Mouse (Mus musculus): ENCODE results near the gene Ribc1. TPM values are rescaled to one million over a fixed set of nuclear protein-coding genes. Genes with fewer than 3 reads are reported as not detected.

Gene Ribc1
- polyA plus RNA-seq (2015; fragmentation: Nextera tagmentation; extraction: Ambion mirVana), result 2.1 TPM in 2 replicates

GRCm38 (mm10) chrX:152016151-152017145 is at the start of gene Ribc1, which contains the start of gene Smc1a:
Ribc1 (minus strand) TSS chrX:152016295.
Smc1a (plus strand) TSS chrX:152016428.
- WGBS (ENCODE audit: insufficient replicate concordance), result 18% methylated on average over 64 of the region's 64 CpGs
- H3K4me2 ChIP-seq (ENCODE audit: low read depth, low read length), result peak within 1 kb of the TSS; percentile 83
- ATAC-seq (ENCODE audit: low read depth), result peak; percentile 95
- H3K9me3 ChIP-seq (replicated peaks; ENCODE audit: control insufficient read depth, low read length), result no peaks in the 10 kb centered on the region
- peak within 1 kb of the TSS; percentile 88 for H3K27ac ChIP-seq (ENCODE audit: low read length)
- peak within 1 kb of the TSS; percentile 78 for H3K9ac ChIP-seq (ENCODE audit: low read depth, low read length)
- peaks cover 8% of the 10 kb centered on the region for H3K4me1 ChIP-seq (ENCODE audit: control insufficient read depth, low read depth, low read length)
- peak within 1 kb of the TSS; percentile 77 for H3K4me3 ChIP-seq (ENCODE audit: low read depth, low read length)
- 0 out of 2 replicates have a peak, but pooled peaks cover 2% of the 10 kb centered on the region for H3K27me3 ChIP-seq (ENCODE audit: control insufficient read depth, insufficient read depth, low read depth, low read length)
- H3K36me3 ChIP-seq (ENCODE audit: control insufficient read depth, insufficient read depth), result no peaks in the 10 kb centered on the region

DNA sequence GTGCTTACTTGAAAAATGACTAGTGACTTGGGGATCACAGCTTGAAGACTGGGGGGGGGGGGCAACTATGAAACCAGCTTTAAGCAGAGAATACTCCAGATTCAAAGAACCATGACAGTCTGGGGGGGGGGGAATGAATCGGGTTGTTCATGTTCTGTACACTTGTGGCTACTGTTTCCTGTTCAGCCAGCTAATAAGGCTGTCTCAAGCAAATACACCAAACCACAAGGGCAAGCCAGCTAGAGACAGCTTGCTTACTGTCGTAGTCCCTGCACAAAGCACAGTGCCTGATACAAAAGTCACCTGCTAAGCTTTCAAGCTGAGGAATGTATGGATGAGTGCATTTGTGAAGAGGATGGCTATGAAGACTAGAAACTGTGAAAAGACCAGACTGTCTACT is 49.6 kb upstream of the Ribc1 start:
- Histone ChIP-seq H3K36me3 (ENCODE audit: control insufficient read depth, insufficient read depth) (peaks cover 13% of the 10 kb centered on the region), H3K27ac (ENCODE audit: low read length) (no peak overlapping the region), H3K9me3 (replicated peaks; ENCODE audit: control insufficient read depth, low read length) (no peaks in the 10 kb centered on the region), H3K27me3 (ENCODE audit: control insufficient read depth, insufficient read depth, low read depth, low read length) (peaks cover 4% of the 10 kb centered on the region; the same call in 1 of the 2 replicates), H3K4me3 (ENCODE audit: low read depth, low read length) (no peak overlapping the region), H3K9ac (ENCODE audit: low read depth, low read length) (no peak overlapping the region), H3K4me1 (ENCODE audit: control insufficient read depth, low read depth, low read length) (no peaks in the 10 kb centered on the region), H3K4me2 (ENCODE audit: low read depth, low read length) (no peak overlapping the region)
- WGBS (ENCODE audit: insufficient replicate concordance), result 24% methylated on average over 2 of the region's 2 CpGs
- ATAC-seq (ENCODE audit: low read depth), result no peak

- WGBS (ENCODE audit: insufficient replicate concordance), result 63% methylated on average over 1 of the region's 1 CpGs
- Histone ChIP-seq H3K4me3 (ENCODE audit: low read depth, low read length) (no peak overlapping the region), H3K4me1 (ENCODE audit: control insufficient read depth, low read depth, low read length) (no peaks in the 10 kb centered on the region), H3K36me3 (ENCODE audit: control insufficient read depth, insufficient read depth) (peaks cover 13% of the 10 kb centered on the region), H3K9ac (ENCODE audit: low read depth, low read length) (no peak overlapping the region), H3K27me3 (ENCODE audit: control insufficient read depth, insufficient read depth, low read depth, low read length) (no peaks in the 10 kb centered on the region), H3K27ac (ENCODE audit: low read length) (no peak overlapping the region), H3K9me3 (replicated peaks; ENCODE audit: control insufficient read depth, low read length) (no peaks in the 10 kb centered on the region), H3K4me2 (ENCODE audit: low read depth, low read length) (no peak overlapping the region)
- no peak for ATAC-seq (ENCODE audit: low read depth)
Measured at GRCm38 (mm10) chrX:152054094-152054493, 38.0 kb upstream of the Ribc1 start.

GRCm38 (mm10) chrX:152052546-152052945 is 36.5 kb upstream of the Ribc1 start:
- no peak overlapping the region for H3K4me3 ChIP-seq (ENCODE audit: low read depth, low read length)
- no peaks in the 10 kb centered on the region for H3K4me1 ChIP-seq (ENCODE audit: control insufficient read depth, low read depth, low read length)
- no peaks in the 10 kb centered on the region; the same call in 1 of the 2 replicates for H3K27me3 ChIP-seq (ENCODE audit: control insufficient read depth, insufficient read depth, low read depth, low read length)
- no peak for ATAC-seq (ENCODE audit: low read depth)
- no peak overlapping the region for H3K9ac ChIP-seq (ENCODE audit: low read depth, low read length)
- H3K9me3 ChIP-seq (replicated peaks; ENCODE audit: control insufficient read depth, low read length), result no peaks in the 10 kb centered on the region
- 57% methylated on average over 3 of the region's 3 CpGs for WGBS (ENCODE audit: insufficient replicate concordance)
- H3K27ac ChIP-seq (ENCODE audit: low read length), result no peak overlapping the region
- no peak overlapping the region for H3K4me2 ChIP-seq (ENCODE audit: low read depth, low read length)
- H3K36me3 ChIP-seq (ENCODE audit: control insufficient read depth, insufficient read depth), result peaks cover 12% of the 10 kb centered on the region

GRCm38 (mm10) chrX:152047230-152047629 is 31.1 kb upstream of the Ribc1 start:
- ATAC-seq (ENCODE audit: low read depth), result no peak
- no peaks in the 10 kb centered on the region for H3K4me1 ChIP-seq (ENCODE audit: control insufficient read depth, low read depth, low read length)
- H3K36me3 ChIP-seq (ENCODE audit: control insufficient read depth, insufficient read depth), result peaks cover 11% of the 10 kb centered on the region
- H3K9me3 ChIP-seq (replicated peaks; ENCODE audit: control insufficient read depth, low read length), result no peaks in the 10 kb centered on the region
- H3K4me3 ChIP-seq (ENCODE audit: low read depth, low read length), result no peak overlapping the region
- no peak overlapping the region for H3K4me2 ChIP-seq (ENCODE audit: low read depth, low read length)
- no peaks in the 10 kb centered on the region; the same call in 1 of the 2 replicates for H3K27me3 ChIP-seq (ENCODE audit: control insufficient read depth, insufficient read depth, low read depth, low read length)
- H3K27ac ChIP-seq (ENCODE audit: low read length), result no peak overlapping the region
- no peak overlapping the region for H3K9ac ChIP-seq (ENCODE audit: low read depth, low read length)

GRCm38 (mm10) chrX:152039865-152040264 is 23.8 kb upstream of the Ribc1 start:
- H3K27ac ChIP-seq (ENCODE audit: low read length), result peak overlapping the region; percentile 34; the same call in 1 of the 2 replicates
- H3K4me2 ChIP-seq (ENCODE audit: low read depth, low read length), result no peak overlapping the region
- ATAC-seq (ENCODE audit: low read depth), result peak; percentile 74
- H3K4me3 ChIP-seq (ENCODE audit: low read depth, low read length), result no peak overlapping the region
- no peaks in the 10 kb centered on the region; the same call in 1 of the 2 replicates for H3K27me3 ChIP-seq (ENCODE audit: control insufficient read depth, insufficient read depth, low read depth, low read length)
- no peaks in the 10 kb centered on the region for H3K9me3 ChIP-seq (replicated peaks; ENCODE audit: control insufficient read depth, low read length)
- peaks cover 15% of the 10 kb centered on the region for H3K36me3 ChIP-seq (ENCODE audit: control insufficient read depth, insufficient read depth)
- H3K9ac ChIP-seq (ENCODE audit: low read depth, low read length), result no peak overlapping the region
- H3K4me1 ChIP-seq (ENCODE audit: control insufficient read depth, low read depth, low read length), result no peaks in the 10 kb centered on the region; the same call in 1 of the 2 replicates

DNA sequence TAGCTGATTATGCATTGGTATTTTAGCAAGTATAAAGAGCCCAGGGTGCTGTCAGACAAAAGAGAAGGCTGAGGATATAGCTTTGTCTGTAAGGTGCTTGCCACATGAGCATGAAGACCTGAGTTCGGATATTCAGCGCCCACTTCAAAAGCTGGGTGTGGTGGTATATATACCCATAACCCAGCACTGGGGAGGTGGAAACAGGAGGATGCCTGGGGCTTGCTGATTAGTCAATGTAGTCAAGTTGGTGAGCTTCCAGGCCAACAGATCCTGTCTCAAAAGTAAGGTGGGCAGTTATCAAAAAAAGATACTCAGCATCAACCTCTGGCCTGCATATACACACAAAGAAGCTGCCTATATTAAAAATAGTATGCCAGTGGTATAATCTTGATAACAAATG is 3.2 kb upstream of the Ribc1 start:
- Histone ChIP-seq H3K4me2 (ENCODE audit: low read depth, low read length) (peak overlapping the region; percentile 31), H3K4me3 (ENCODE audit: low read depth, low read length) (peak overlapping the region; percentile 24), H3K27ac (ENCODE audit: low read length) (peak overlapping the region; percentile 50), H3K9ac (ENCODE audit: low read depth, low read length) (no peak overlapping the region), H3K36me3 (ENCODE audit: control insufficient read depth, insufficient read depth) (peaks cover 5% of the 10 kb centered on the region), H3K9me3 (replicated peaks; ENCODE audit: control insufficient read depth, low read length) (no peaks in the 10 kb centered on the region), H3K27me3 (ENCODE audit: control insufficient read depth, insufficient read depth, low read depth, low read length) (0 out of 2 replicates have a peak, but pooled peaks cover 2% of the 10 kb centered on the region), H3K4me1 (ENCODE audit: control insufficient read depth, low read depth, low read length) (peaks cover 8% of the 10 kb centered on the region)
- ATAC-seq (ENCODE audit: low read depth), result peak; percentile 15; the same call in 1 of the 2 replicates
- 45% methylated on average over 2 of the region's 2 CpGs for WGBS (ENCODE audit: insufficient replicate concordance)

DNA sequence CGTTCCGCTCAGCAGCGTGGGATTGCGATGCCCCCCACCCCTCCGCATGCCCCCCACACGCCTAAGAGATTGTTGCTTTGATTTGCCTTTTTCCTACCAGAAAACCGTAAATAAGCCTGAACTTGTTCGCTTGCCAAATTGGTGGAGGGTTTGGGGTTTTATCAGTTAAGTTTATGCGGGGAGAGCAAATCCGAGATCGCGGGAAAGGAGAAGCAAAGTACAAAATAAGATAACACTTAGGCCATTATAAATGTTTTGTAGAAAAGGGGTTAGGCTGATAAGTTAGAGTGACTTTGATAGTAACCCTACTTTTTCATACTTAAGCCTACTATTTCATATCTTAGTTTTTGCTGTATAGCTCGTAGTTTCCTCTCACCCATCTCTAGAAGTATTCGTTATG is 1.1 kb upstream of the Ribc1 start:
- H3K4me3 ChIP-seq (ENCODE audit: low read depth, low read length), result peak overlapping the region; percentile 77
- WGBS (ENCODE audit: insufficient replicate concordance), result 21% methylated on average over 14 of the region's 14 CpGs
- H3K4me2 ChIP-seq (ENCODE audit: low read depth, low read length), result peak overlapping the region; percentile 46
- no peak for ATAC-seq (ENCODE audit: low read depth)
- peaks cover 8% of the 10 kb centered on the region for H3K4me1 ChIP-seq (ENCODE audit: control insufficient read depth, low read depth, low read length)
- no peaks in the 10 kb centered on the region for H3K9me3 ChIP-seq (replicated peaks; ENCODE audit: control insufficient read depth, low read length)
- H3K27ac ChIP-seq (ENCODE audit: low read length), result peak overlapping the region; percentile 88
- 0 out of 2 replicates have a peak, but pooled peaks cover 2% of the 10 kb centered on the region for H3K27me3 ChIP-seq (ENCODE audit: control insufficient read depth, insufficient read depth, low read depth, low read length)
- H3K9ac ChIP-seq (ENCODE audit: low read depth, low read length), result peak overlapping the region; percentile 74
- no peaks in the 10 kb centered on the region for H3K36me3 ChIP-seq (ENCODE audit: control insufficient read depth, insufficient read depth)

GRCm38 (mm10) chrX:152015752-152016150 is 344 bp downstream of the Ribc1 start:
- H3K27me3 ChIP-seq (ENCODE audit: control insufficient read depth, insufficient read depth, low read depth, low read length), result 0 out of 2 replicates have a peak, but pooled peaks cover 2% of the 10 kb centered on the region
- peak overlapping the region; percentile 78 for H3K9ac ChIP-seq (ENCODE audit: low read depth, low read length)
- H3K36me3 ChIP-seq (ENCODE audit: control insufficient read depth, insufficient read depth), result no peaks in the 10 kb centered on the region
- 22% methylated on average over 11 of the region's 11 CpGs for WGBS (ENCODE audit: insufficient replicate concordance)
- ATAC-seq (ENCODE audit: low read depth), result no peak
- H3K4me2 ChIP-seq (ENCODE audit: low read depth, low read length), result peak overlapping the region; percentile 83
- H3K9me3 ChIP-seq (replicated peaks; ENCODE audit: control insufficient read depth, low read length), result no peaks in the 10 kb centered on the region
- peak overlapping the region; percentile 77 for H3K4me3 ChIP-seq (ENCODE audit: low read depth, low read length)
- H3K4me1 ChIP-seq (ENCODE audit: control insufficient read depth, low read depth, low read length), result peaks cover 8% of the 10 kb centered on the region
- peak overlapping the region; percentile 88 for H3K27ac ChIP-seq (ENCODE audit: low read length)
